9 mouse cellular contexts compared by ENCODE assay signal in the genomic region with DNA sequence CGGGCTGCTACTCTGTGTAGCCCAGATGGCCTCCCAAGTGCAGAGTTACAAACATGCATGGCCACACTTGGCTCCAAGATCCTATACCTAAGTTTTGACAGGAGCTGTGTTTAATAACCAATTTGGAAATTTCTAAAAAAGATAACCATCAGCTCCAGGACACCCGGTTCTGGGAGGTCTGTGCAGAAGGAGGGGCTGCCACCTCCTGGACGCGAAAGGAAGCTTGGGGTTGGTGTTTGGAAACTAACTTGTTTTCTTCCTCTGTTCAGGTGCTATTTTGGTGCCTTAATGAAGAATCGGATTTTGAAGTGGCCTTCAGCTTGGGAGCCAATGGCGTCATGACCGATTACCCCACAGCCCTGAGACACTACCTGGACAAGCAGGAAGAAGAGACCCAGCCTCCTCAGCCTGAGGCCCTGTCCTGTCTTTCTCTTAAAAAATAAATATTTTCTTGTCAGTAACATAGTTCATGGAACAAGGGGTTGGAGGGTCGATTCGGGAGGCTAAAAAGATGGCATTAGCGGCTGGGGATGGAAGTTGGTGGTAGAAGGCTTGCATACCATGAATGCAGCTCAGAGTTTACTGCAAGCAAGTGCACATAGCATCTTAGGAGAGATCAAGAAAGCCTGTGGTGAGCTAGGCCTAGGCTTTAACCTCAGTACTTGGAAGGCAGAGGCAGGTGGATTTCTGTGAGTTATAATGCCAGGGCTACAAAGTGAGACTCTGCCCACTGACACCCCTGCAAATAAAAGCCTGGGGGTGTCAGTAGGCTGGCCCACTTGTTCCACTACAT. TPM values are rescaled to one million over a fixed set of nuclear protein-coding genes. Genes with fewer than 3 reads are reported as not detected.
DNase-seq lines count a peak whose midpoint lies in the region; ATAC-seq lines count a peak whose summit lies in the region.
"Had no signal": no experiment of that assay in that cellular context is flagged by ENCODE, and none has a peak within 500 bp of the region (broad histone marks: within the 10 kb centered on the region; RNA-seq: fewer than 3 reads in every experiment).

No protein-coding gene starts in this region.

- H3K4me1 ChIP-seq in heart, embryonic 10.5 days: peaks cover 40% of the 10 kb centered on the region
- H3K4me1 ChIP-seq in limb, embryonic 15.5 days: peaks cover 33% of the 10 kb centered on the region

- ATAC-seq in limb, embryonic 15.5 days (ENCODE audit: insufficient number of reproducible peaks, low FRiP score, low TSS enrichment, low read depth): no peak
- ATAC-seq: Patski had no signal

- DNase-seq in heart, embryonic 10.5 days (ENCODE audit: low spot score): no peak
- DNase-seq in heart, postnatal 25 days (ENCODE audit: low spot score): no peak
- peak; percentile 52 for DNase-seq in thymus, postnatal 14 days
- DNase-seq in thymus, adult 18-20 months: no peak
- peak; percentile 57 for DNase-seq in thymus, postnatal 4 days
- DNase-seq in adrenal gland, postnatal 14 days: no peak
- DNase-seq in adrenal gland, adult 2 months: no peak

- H3K4me3 ChIP-seq in heart, embryonic 10.5 days: peak overlapping the region; percentile 95
- 0 out of 2 replicates have a peak overlapping the region, but pooled peaks have one; percentile 69 for H3K4me3 ChIP-seq in limb, embryonic 15.5 days

- intact Hi-C loops in heart, postnatal 25 days (cut with DNase I): no loop called here

- no peak overlapping the region for H3K4me2 ChIP-seq in limb, embryonic 15.5 days

- WGBS in heart, embryonic 10.5 days: 75% methylated on average over 10 of the region's 10 CpGs
- WGBS in limb, embryonic 15.5 days: 76% methylated on average over 10 of the region's 10 CpGs

- H3K27me3 ChIP-seq in heart, embryonic 10.5 days (ENCODE audit: insufficient read depth, poor library complexity, severe bottlenecking): no peaks in the 10 kb centered on the region
- H3K27me3 ChIP-seq in limb, embryonic 15.5 days: no peaks in the 10 kb centered on the region
- H3K27me3 ChIP-seq: Patski had no signal

- peaks cover 34% of the 10 kb centered on the region for H3K36me3 ChIP-seq in heart, embryonic 10.5 days
- peaks cover 19% of the 10 kb centered on the region for H3K36me3 ChIP-seq in limb, embryonic 15.5 days

- H3K9me3 ChIP-seq in heart, embryonic 10.5 days: no peaks in the 10 kb centered on the region
- H3K9me3 ChIP-seq in limb, embryonic 15.5 days: no peaks in the 10 kb centered on the region

- peak overlapping the region; percentile 96; the same call in 1 of the 2 replicates for H3K27ac ChIP-seq in heart, embryonic 10.5 days
- H3K27ac ChIP-seq in limb, embryonic 15.5 days: peak overlapping the region; percentile 86; the same call in 1 of the 2 replicates

- no peak overlapping the region for H3K9ac ChIP-seq in limb, embryonic 15.5 days

RNA-seq across cellular contexts. Expression of a gene that starts 1.4 kb away (rescaled TPM):
- 43.4 and 66.0 TPM in 2 replicates for polyA plus RNA-seq in heart, embryonic 10.5 days (2016; fragmentation: Nextera tagmentation; extraction: Ambion mirVana)
- total RNA-seq in heart, postnatal 25 days (2021): 10 to 100 TPM; 63.7 to 74.0 TPM
- 117 and 122 TPM in 2 replicates for polyA plus RNA-seq in limb, embryonic 15.5 days (2015; fragmentation: Nextera tagmentation; extraction: Ambion mirVana)
- 129 and 173 TPM in 2 replicates for total RNA-seq in adrenal gland, postnatal 14 days (2021)
- total RNA-seq in adrenal gland, adult 2 months (2021): 100 to 1,000 TPM in 1 of 2 experiments, 10 to 100 TPM in 1; 92.8 to 136 TPM
- polyA plus RNA-seq in adrenal gland, adult 2 months (2012; rRNA removed): 970 and 1,207 TPM in 2 replicates

RNA-seq across cellular contexts. Expression of a gene that starts 5.9 kb away (rescaled TPM):
- polyA plus RNA-seq in heart, embryonic 10.5 days (2016; fragmentation: Nextera tagmentation; extraction: Ambion mirVana): 0.23 and 0.53 TPM in 2 replicates
- under 1 TPM; 0.34 to 0.70 TPM for total RNA-seq in heart, postnatal 25 days (2021)
- polyA plus RNA-seq in limb, embryonic 15.5 days (2015; fragmentation: Nextera tagmentation; extraction: Ambion mirVana): 0.37 and 0.46 TPM in 2 replicates
- 1.2 and 1.5 TPM in 2 replicates for total RNA-seq in adrenal gland, postnatal 14 days (2021)
- total RNA-seq in adrenal gland, adult 2 months (2021): under 1 TPM; 0.31 to 0.75 TPM
- 3.4 and 3.7 TPM in 2 replicates for polyA plus RNA-seq in adrenal gland, adult 2 months (2012; rRNA removed)

RNA-seq across cellular contexts. Expression of a gene that starts 9.2 kb away (rescaled TPM):
- polyA plus RNA-seq in heart, embryonic 10.5 days (2016; fragmentation: Nextera tagmentation; extraction: Ambion mirVana): 1.3 and 1.5 TPM in 2 replicates
- total RNA-seq in heart, postnatal 25 days (2021): 1 to 10 TPM; 1.6 to 2.1 TPM
- 16.8 and 17.7 TPM in 2 replicates for polyA plus RNA-seq in limb, embryonic 15.5 days (2015; fragmentation: Nextera tagmentation; extraction: Ambion mirVana)
- total RNA-seq in adrenal gland, postnatal 14 days (2021): 3.8 and 5.6 TPM in 2 replicates
- 1 to 10 TPM; 2.4 TPM for total RNA-seq in adrenal gland, adult 2 months (2021)
- polyA plus RNA-seq in adrenal gland, adult 2 months (2012; rRNA removed): 10.2 and 10.3 TPM in 2 replicates

RNA-seq across cellular contexts. Expression of a gene that starts 16.0 kb away (rescaled TPM):
- 59.6 and 69.8 TPM in 2 replicates for polyA plus RNA-seq in heart, embryonic 10.5 days (2016; fragmentation: Nextera tagmentation; extraction: Ambion mirVana)
- total RNA-seq in heart, postnatal 25 days (2021): 10 to 100 TPM; 56.5 to 59.8 TPM
- polyA plus RNA-seq in limb, embryonic 15.5 days (2015; fragmentation: Nextera tagmentation; extraction: Ambion mirVana): 65.2 and 68.3 TPM in 2 replicates
- 128 and 136 TPM in 2 replicates for total RNA-seq in adrenal gland, postnatal 14 days (2021)
- total RNA-seq in adrenal gland, adult 2 months (2021): 100 to 1,000 TPM; 139 to 169 TPM
- 242 and 299 TPM in 2 replicates for polyA plus RNA-seq in adrenal gland, adult 2 months (2012; rRNA removed)

RNA-seq across cellular contexts. Expression of a gene that starts 16.9 kb away (rescaled TPM):
- polyA plus RNA-seq in heart, embryonic 10.5 days (2016; fragmentation: Nextera tagmentation; extraction: Ambion mirVana): 233 and 325 TPM in 2 replicates
- 10 to 100 TPM; 32.7 to 33.1 TPM for total RNA-seq in heart, postnatal 25 days (2021)
- 212 and 227 TPM in 2 replicates for polyA plus RNA-seq in limb, embryonic 15.5 days (2015; fragmentation: Nextera tagmentation; extraction: Ambion mirVana)
- 94.7 and 109 TPM in 2 replicates for total RNA-seq in adrenal gland, postnatal 14 days (2021)
- 10 to 100 TPM; 77.4 to 86.0 TPM for total RNA-seq in adrenal gland, adult 2 months (2021)
- 89.8 and 92.4 TPM in 2 replicates for polyA plus RNA-seq in adrenal gland, adult 2 months (2012; rRNA removed)

Comparison
In these comparisons a context has a peak if more than half of its experiments do, and no peak if none do; other contexts are left out.
1. DNase-seq: peak in thymus, postnatal 14 days (single experiment) and thymus, postnatal 4 days (single experiment); none in heart, embryonic 10.5 days (single experiment), heart, postnatal 25 days (single experiment), thymus, adult 18-20 months (0 of 2), adrenal gland, postnatal 14 days (single experiment) and adrenal gland, adult 2 months (single experiment).